Mouse (Mus musculus): ENCODE data around the gene B3galnt2. TPM values are rescaled to one million over a fixed set of nuclear protein-coding genes. Genes with fewer than 3 reads are reported as not detected.

B3galnt2 gene
- polyA plus RNA-seq, 1 experiment: 20.2 TPM

Other genes with a start within 250 kb of the B3galnt2 start
- gene Gng4, start 170.4 kb upstream of the B3galnt2 start, polyA plus RNA-seq (2012; rRNA removed): 2.0 and 2.4 TPM in 2 replicates
- gene Tbce, start 85.2 kb downstream of the B3galnt2 start, polyA plus RNA-seq (2012; rRNA removed): 20.3 and 25.3 TPM in 2 replicates
- gene Arid4b, start 108.8 kb downstream of the B3galnt2 start, polyA plus RNA-seq (2012; rRNA removed): 8.0 and 8.6 TPM in 2 replicates
- 10.6 and 12.6 TPM in 2 replicates for gene Ggps1, start 109.0 kb downstream of the B3galnt2 start, polyA plus RNA-seq (2012; rRNA removed)

Data from gonadal fat pad, adult 2 months (tissue).